Mouse (Mus musculus) erythroblast, adult 5-6 weeks (primary cell): Measurements from ENCODE around the gene Gtf2ird1. TPM values are rescaled to one million over a fixed set of nuclear protein-coding genes. Genes with fewer than 3 reads are reported as not detected.

Source experiments
- ATAC-seq: replicated peaks from 2 replicates; pipeline ENCODE4 v1.8.0; 2016; ENCODE audit warnings: moderate number of reproducible peaks, mild to moderate bottlenecking, moderate TSS enrichment, inconsistent platforms; ENCODE audit not compliant: poor library complexity, low FRiP score, severe bottlenecking
- total RNA-seq, 2 experiments: library from RNA; stranded (forward) in 1 of 2; stranded (reverse) in 1 of 2; fragments of 150-400 nt in 1 of 2; fragments of 200-764, 138-1000 nt in 1 of 2; gene quantifications; 2 replicates each; pipeline versions ENCODE4 v1.2.3 to v1.2.4; 2015 to 2017; ENCODE audit warnings: low replicate concordance in 2 of 2

Gene Gtf2ird1
- total RNA-seq, 2 experiments from 2014 or later, result 2.2 to 3.3 TPM

- ATAC-seq, result no peak
These were observed 134.2 kb downstream of the Gtf2ird1 start for GRCm38 (mm10) chr5:134322355-134322754.

GRCm38 (mm10) chr5:134321699-134322098 lies 134.8 kb downstream of the Gtf2ird1 start:
- ATAC-seq, result no peak

GRCm38 (mm10) chr5:134318903-134319302 lies 137.6 kb downstream of the Gtf2ird1 start:
- no peak for ATAC-seq

- ATAC-seq, result no peak
These were observed 139.8 kb downstream of the Gtf2ird1 start for GRCm38 (mm10) chr5:134316721-134317120.

DNA sequence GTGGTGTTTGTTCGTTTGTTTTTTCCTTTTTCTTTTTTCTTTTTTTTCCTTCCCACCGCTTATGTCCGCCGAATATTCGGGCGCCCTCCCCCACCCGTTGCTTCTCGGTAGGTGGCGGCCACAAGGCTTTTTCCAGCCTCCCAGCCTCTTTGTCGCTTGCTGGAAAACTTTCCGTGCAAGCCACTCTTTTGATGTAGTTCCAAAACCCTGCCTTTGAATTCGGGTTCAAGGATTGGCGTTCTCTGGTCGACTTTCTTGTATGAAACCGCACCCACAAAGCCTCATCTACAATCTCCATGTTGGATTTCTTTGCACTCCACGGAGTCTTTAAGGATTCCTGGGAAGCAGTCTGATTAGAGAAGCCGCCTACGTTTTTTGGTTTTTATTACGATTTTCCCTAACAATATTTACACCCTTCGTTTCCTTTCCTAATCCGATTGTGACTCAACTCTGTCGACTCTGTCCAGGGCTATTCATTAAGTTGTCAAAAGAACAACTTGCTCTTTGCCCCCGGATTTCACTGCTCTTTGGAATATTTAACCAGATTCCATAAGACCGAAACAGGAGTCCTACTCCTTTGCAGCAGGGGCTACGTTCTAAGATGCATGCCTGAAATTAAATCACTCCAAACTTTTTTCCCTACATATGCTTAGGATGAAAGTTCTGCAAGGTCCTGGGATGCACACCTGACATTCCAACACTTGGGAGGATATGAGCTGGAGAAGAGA lies 140.7 kb downstream of the Gtf2ird1 start:
- no peak for ATAC-seq

DNA sequence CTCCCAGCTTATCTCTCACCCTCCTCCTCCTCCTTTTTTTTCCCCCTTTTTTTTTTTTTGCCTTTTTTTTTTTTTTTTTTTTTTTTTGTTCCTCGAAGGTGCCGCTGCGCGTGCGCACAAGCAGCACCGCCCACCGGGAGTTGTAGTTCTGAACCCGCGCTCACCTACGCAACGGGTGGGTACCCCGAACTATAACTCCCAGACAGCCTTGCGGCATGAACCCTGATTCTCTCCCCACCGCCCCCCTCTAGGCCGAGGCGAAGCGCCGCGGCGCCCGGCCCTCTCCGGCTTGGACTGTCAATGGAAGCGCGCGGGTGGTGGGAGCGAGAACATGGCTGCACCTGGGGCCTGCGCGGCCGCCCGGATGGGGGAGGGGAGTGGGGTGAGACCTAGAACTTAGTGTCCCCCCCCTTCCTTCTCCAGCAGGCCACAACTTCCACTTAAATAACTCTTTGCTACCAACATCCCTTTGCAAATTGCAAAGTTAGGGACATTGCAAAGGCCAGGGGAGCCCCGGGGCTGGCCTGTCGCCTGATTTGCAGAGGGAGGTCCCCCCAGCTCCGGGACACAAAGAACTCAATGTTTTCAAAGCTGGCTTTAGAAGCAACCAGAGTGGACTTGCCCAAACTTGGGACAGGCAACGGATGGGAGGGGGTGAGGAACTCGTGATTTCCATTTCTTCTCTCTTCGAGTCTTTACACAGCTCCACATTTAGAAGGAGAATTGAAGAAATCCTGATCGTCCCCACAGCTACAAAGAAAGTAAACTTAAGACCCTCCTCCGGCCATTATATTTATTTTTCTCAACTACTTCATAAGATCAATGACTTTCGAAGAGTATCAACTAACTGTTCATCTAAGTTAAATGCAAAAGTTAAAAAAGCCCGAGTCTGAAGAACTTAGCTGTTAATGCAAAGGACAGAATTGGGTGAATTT lies 141.6 kb downstream of the Gtf2ird1 start, which contains the start of gene Gtf2i:
TSS of gene Gtf2i (minus strand) at position 73 of the 935 bp plus-strand sequence.
- peak; percentile 83 for ATAC-seq

GRCm38 (mm10) chr5:134314068-134314674 lies 142.3 kb downstream of the Gtf2ird1 start:
- no peak for ATAC-seq

DNA sequence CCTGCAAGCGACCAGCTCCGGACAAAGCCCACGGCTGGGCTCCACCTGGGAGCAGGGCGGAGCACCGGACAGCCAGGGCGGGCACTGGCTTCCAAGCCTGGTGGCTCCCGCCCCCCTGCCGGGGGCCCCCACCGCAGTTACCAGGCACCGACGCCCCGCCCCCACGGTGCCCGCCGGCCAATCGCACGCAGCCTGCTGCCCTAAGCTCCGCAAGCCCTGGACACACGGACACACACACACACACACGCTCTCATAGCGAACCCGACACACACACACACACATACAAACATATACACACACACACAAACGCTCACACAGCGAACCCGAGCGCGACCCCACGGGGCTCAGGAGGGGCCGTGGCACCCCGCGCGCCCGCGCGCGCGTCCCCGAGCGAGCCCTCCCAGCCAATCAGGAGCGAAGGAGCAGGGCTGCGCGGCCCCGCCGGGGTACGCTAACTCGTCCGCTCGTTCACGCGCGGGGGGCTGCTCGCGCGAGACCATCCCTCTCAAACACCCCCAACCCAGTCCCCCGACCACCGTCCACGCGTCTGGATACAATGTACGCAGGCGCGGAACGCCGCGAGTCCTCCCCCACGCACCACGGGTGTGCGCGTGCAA lies 143.0 kb downstream of the Gtf2ird1 start:
- ATAC-seq, result peak; percentile 92

DNA sequence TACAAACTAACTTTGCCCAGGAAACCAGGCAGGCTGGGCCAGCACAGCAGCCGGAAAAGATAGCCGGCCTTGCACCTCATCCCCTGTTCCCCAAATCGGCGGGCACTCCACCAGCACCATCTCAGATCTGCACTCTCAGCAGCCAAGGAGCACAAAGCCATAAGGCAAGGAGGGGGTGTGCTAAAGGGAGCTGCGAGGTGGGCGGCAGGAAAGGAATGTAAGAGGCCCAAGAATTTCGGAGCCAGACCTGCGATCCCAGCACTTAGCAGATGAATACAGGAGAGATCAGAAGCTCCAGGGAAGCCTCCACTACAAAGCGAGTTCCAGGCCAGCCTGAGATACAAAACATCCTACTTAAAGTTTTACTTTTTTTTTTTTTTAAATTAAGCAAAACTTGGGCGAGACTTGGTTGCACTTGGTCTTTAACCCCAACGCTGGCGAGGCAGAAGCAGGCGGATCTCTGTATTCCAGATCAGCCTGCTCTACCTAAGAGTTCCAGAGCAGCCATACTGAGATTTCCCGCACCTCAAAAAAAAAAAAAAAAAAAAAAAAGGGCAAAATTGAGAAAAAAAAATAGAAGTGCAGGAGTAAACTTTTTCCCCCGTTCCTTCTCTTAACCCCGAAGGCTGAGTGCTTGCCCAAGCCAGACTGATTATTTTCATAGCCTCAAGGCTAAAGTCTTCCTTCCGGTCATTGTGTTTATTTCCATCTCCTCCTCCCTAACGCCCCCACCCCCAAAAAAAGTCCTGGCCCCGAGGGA lies 143.6 kb downstream of the Gtf2ird1 start:
- no peak for ATAC-seq

- ATAC-seq, result no peak
These were observed 144.6 kb downstream of the Gtf2ird1 start for GRCm38 (mm10) chr5:134311894-134312411.

GRCm38 (mm10) chr5:134310201-134310600 lies 146.3 kb downstream of the Gtf2ird1 start:
- ATAC-seq, result no peak

DNA sequence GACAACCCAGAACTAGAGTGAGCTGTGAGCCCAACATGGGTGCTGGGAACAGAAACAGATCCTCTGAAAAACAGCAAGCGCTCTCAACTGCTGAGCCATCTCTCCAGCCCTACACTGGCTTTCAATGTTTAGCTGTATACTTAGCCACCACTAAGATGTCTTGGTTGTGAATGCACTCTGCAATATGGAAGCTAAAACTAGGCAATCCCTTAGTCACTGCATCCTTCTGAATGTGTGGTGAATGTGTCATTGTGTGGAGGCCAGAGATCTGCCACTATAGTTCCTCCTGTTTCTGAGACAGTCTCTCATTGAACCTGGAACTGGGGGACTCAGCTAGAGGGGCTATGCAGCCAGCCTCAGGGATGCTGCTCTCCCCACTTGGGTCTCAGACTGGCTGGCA lies 147.2 kb downstream of the Gtf2ird1 start:
- ATAC-seq, result no peak

Other genes with a start within 250 kb of the Gtf2ird1 start
- 101 and 103 TPM in 2 replicates for gene Ncf1, start 227.1 kb downstream of the Gtf2ird1 start, total RNA-seq (2015; ENCODE audit: low replicate concordance)
- gene Ncf1, start 227.1 kb downstream of the Gtf2ird1 start, total RNA-seq (2017; ENCODE audit: low replicate concordance), result 91.7 and 92.6 TPM in 2 replicates
- gene Gtf2i, start 142.0 kb downstream of the Gtf2ird1 start, total RNA-seq (2015; ENCODE audit: low replicate concordance), result 9.0 and 28.4 TPM in 2 replicates
- 10.7 and 11.2 TPM in 2 replicates for gene Gtf2i, start 142.0 kb downstream of the Gtf2ird1 start, total RNA-seq (2017; ENCODE audit: low replicate concordance)
- gene Clip2, start 95.7 kb upstream of the Gtf2ird1 start, total RNA-seq (2015; ENCODE audit: low replicate concordance), result 0.21 and 0.96 TPM in 2 replicates
- gene Clip2, start 95.7 kb upstream of the Gtf2ird1 start, total RNA-seq (2017; ENCODE audit: low replicate concordance), result 2.1 and 4.0 TPM in 2 replicates
- gene Syna, start 103.5 kb upstream of the Gtf2ird1 start, total RNA-seq (2015; ENCODE audit: low replicate concordance), result 0.84 TPM in 1 of 2 replicates, not detected in the other
- not detected in 2 replicates for gene Syna, start 103.5 kb upstream of the Gtf2ird1 start, total RNA-seq (2017; ENCODE audit: low replicate concordance)
- 26.7 and 51.0 TPM in 2 replicates for gene Rfc2, start 124.7 kb upstream of the Gtf2ird1 start, total RNA-seq (2015; ENCODE audit: low replicate concordance)
- gene Rfc2, start 124.7 kb upstream of the Gtf2ird1 start, total RNA-seq (2017; ENCODE audit: low replicate concordance), result 14.7 and 23.7 TPM in 2 replicates
- gene Lat2, start 158.3 kb upstream of the Gtf2ird1 start, total RNA-seq (2015; ENCODE audit: low replicate concordance), result 1.5 and 5.0 TPM in 2 replicates
- 7.5 and 10.9 TPM in 2 replicates for gene Lat2, start 158.3 kb upstream of the Gtf2ird1 start, total RNA-seq (2017; ENCODE audit: low replicate concordance)
- gene Eif4h, start 182.8 kb upstream of the Gtf2ird1 start, total RNA-seq (2015; ENCODE audit: low replicate concordance), result 63.7 and 79.4 TPM in 2 replicates
- 93.5 and 98.1 TPM in 2 replicates for gene Eif4h, start 182.8 kb upstream of the Gtf2ird1 start, total RNA-seq (2017; ENCODE audit: low replicate concordance)
- gene Limk1, start 231.9 kb upstream of the Gtf2ird1 start, total RNA-seq (2015; ENCODE audit: low replicate concordance), result 0.19 and 2.1 TPM in 2 replicates
- 2.1 and 3.6 TPM in 2 replicates for gene Limk1, start 231.9 kb upstream of the Gtf2ird1 start, total RNA-seq (2017; ENCODE audit: low replicate concordance)